Mouse (Mus musculus): ENCODE data around the gene Bmpr1b.

- TF ChIP-seq POLR2A (IDR thresholded peaks at IDR 0.05; ENCODE audit: borderline replicate concordance, extremely low read depth, low read depth, low read length) (no peak), CTCF (IDR thresholded peaks at IDR 0.05; ENCODE audit: insufficient read depth, low read length) (no peak)
These were observed 128.9 kb downstream of the Bmpr1b start for GRCm38 (mm10) chr3:142040345-142040744.

Data from lung, adult 2 months (tissue).